Mouse (Mus musculus) 3T3-L1 (cell line): ENCODE measurements around the gene Rccd1.
A peak's percentile ranks its signal among the peaks of the same experiment; 100 is the strongest.

Experiments
- DNase-seq: peaks from one replicate; pipeline ENCODE4 v3.0.0-alpha.2; 2015; ENCODE audit warnings: low read depth, low spot score

Rccd1 gene

GRCm38 (mm10) chr7:80324043-80324815, at the start of gene Rccd1:
Gene Rccd1 (minus strand): TSS chr7:80324454.
- peak; percentile 98 for DNase-seq

GRCm38 (mm10) chr7:80373850-80374249, 49.6 kb upstream of the Rccd1 start:
- DNase-seq, result no peak

- no peak for DNase-seq
Measured at GRCm38 (mm10) chr7:80373352-80373751, 49.1 kb upstream of the Rccd1 start.

GRCm38 (mm10) chr7:80372667-80373066, 48.4 kb upstream of the Rccd1 start:
- DNase-seq, result no peak

- DNase-seq, result no peak
Measured at GRCm38 (mm10) chr7:80372166-80372565, 47.9 kb upstream of the Rccd1 start.

- DNase-seq, result no peak
Measured at GRCm38 (mm10) chr7:80371041-80371751, 46.9 kb upstream of the Rccd1 start, which contains the start of gene Man2a2. Gene Man2a2 (minus strand): TSS chr7:80371375.

- DNase-seq, result peak; percentile 77
Measured at GRCm38 (mm10) chr7:80370649-80371040, 46.4 kb upstream of the Rccd1 start.

GRCm38 (mm10) chr7:80369967-80370431, 45.7 kb upstream of the Rccd1 start:
- DNase-seq, result no peak

GRCm38 (mm10) chr7:80369461-80369860, 45.2 kb upstream of the Rccd1 start:
- no peak for DNase-seq

- DNase-seq, result no peak
Measured at GRCm38 (mm10) chr7:80368635-80369421, 44.6 kb upstream of the Rccd1 start.

GRCm38 (mm10) chr7:80368009-80368408, 43.8 kb upstream of the Rccd1 start:
- DNase-seq, result no peak

GRCm38 (mm10) chr7:80367232-80367631, 43.0 kb upstream of the Rccd1 start:
- no peak for DNase-seq

- no peak for DNase-seq
Measured at GRCm38 (mm10) chr7:80365759-80366158, 41.5 kb upstream of the Rccd1 start.

- peak; percentile 62 for DNase-seq
Measured at GRCm38 (mm10) chr7:80360435-80360834, 36.2 kb upstream of the Rccd1 start.

- DNase-seq, result no peak
Measured at GRCm38 (mm10) chr7:80358039-80358438, 33.8 kb upstream of the Rccd1 start.

- DNase-seq, result no peak
Measured at GRCm38 (mm10) chr7:80357156-80357555, 32.9 kb upstream of the Rccd1 start.

GRCm38 (mm10) chr7:80356351-80356750, 32.1 kb upstream of the Rccd1 start:
- DNase-seq, result no peak

- DNase-seq, result no peak
Measured at GRCm38 (mm10) chr7:80352920-80353319, 28.7 kb upstream of the Rccd1 start.

GRCm38 (mm10) chr7:80350808-80351207, 26.6 kb upstream of the Rccd1 start:
- DNase-seq, result no peak

- no peak for DNase-seq
Measured at GRCm38 (mm10) chr7:80347670-80348586, 23.7 kb upstream of the Rccd1 start.

GRCm38 (mm10) chr7:80346830-80347229, 22.6 kb upstream of the Rccd1 start:
- DNase-seq, result no peak
